Mouse (Mus musculus): Measurements from ENCODE around the gene Gys2.

Gys2 gene

DNA sequence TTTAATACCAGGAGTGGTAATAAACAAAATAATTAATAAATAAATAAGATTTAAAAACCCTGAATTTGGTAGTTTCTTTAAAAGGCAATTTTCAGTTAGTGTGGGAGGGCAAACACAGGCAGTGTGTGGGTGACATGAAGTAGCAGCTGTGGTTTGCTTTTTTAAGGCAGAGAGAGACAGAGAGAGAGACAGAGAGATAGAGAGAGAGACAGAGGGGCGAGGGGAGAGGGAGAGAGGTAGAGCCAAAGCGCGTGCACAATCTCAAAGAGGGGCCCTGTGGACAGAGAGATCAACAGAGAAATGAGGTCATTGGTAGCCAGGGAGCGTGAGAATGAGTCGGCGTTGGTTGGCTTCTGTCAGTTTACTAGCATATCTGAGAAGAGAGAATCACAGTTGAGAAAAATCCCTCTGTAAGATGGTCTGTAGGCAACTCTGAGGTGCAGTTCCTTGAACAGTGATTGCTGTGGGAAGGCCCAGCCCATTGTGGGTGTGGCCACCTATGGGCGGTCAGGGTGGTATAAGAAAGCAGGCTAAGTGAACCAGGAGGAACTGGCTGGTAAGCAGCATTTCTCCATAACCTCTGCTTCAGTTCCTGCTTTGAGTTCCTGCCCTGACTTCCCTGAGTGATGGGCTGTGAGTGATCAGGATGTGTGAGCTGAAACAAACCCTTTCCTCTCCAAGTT is 17.5 kb downstream of the Gys2 start:
- DNase-seq = no peak

DNA sequence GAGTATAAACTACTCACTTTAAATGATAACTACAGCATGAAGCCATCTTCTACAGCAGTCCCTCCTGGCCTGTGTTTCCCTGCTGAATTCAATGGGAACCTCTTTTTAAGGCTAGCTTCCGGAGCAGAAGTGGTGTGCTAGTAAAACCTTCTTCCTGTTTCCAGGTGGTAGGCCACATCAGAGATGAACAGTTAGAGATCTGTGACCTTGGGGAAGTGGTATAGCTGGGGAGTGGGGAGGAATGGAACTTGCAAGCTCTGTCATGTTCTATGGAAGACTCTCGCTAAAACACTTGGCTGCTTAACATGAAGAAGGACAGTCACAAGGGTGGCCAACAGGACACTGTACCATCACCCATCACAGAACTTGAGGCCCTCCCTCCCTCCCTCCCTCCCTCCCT is 19.6 kb downstream of the Gys2 start:
- no peak for DNase-seq

- DNase-seq = no peak
Observed at GRCm38 (mm10) chr6:142451381-142451780, 21.5 kb downstream of the Gys2 start.

- no peak for DNase-seq
Observed at GRCm38 (mm10) chr6:142429072-142429471, 43.8 kb downstream of the Gys2 start.

DNA sequence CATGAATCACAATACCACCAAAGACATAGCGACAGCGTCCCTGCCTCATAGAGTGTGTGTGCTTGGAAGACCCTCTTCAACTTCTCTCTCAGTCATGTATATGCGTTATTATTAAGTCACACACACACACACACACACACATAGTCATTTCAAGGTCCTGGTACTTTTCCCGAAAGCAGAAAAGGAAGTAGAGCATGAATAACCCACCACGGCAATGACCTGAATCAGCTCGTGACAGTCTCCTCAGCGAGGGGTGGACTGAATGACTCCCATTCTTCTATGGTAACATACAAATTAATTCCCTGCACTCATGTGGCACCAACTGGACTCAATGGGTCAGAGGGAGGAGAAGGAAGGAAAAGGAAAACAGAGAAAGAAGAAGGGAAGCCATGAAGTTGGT is 47.9 kb downstream of the Gys2 start:
- no peak for DNase-seq

- no peak for DNase-seq
Observed at GRCm38 (mm10) chr6:142414597-142414996, 58.3 kb downstream of the Gys2 start.

DNA sequence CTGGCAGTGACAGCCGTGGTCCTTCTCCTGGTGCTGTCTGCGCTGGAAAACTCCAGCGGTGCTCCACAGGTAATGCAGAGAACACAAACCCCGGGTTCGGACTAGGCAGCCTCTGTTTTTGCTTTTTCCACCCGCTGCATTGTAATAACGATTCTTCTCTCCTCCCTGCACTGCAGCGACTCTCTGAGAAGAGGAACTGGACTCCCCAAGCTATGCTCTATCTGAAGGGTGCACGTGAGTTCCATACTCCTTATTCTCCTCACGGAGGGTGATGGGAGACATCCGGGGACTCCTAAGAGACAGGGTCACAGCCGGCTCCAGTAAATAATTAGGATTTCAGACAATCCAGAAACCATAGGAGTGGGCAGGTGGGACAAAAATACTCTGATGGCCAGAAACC is 59.1 kb downstream of the Gys2 start:
- no peak for DNase-seq

DNA sequence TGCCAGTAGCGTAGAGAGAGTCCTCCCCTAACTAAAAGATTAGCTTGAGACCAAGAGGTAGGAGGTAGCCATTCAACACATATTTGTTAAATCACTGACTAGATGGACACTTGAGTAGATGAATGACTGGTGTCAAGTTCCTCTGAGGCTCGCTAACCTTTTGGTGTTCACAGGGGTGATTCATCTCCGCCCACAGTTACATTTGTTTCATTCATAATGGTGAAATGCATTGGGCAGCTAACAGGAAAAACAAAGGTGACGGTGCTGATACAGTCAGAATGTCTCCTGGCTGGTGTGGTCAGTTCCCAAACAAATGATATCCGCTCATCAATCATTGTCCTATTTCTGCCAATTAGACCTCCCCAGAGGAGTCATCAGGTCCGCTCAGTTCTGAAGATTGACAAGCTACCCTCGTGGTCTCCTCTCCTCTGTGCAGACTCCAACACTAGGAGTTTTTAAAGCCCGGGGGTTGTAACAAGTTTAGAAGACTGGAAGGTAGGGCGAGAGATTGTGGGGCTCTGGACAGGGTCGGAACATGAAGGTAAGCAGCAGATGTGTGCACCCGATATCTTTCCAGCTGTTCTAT is 59.9 kb downstream of the Gys2 start, which contains the start of gene Spx:
Spx (plus strand) TSS at position 536 of the 586 bp plus-strand sequence.
- DNase-seq = no peak

- DNase-seq = no peak
Observed at GRCm38 (mm10) chr6:142411140-142411539, 61.8 kb downstream of the Gys2 start.

GRCm38 (mm10) chr6:142395756-142396155 is 77.2 kb downstream of the Gys2 start:
- DNase-seq = no peak

GRCm38 (mm10) chr6:142394669-142395068 is 78.2 kb downstream of the Gys2 start:
- no peak for DNase-seq

DNA sequence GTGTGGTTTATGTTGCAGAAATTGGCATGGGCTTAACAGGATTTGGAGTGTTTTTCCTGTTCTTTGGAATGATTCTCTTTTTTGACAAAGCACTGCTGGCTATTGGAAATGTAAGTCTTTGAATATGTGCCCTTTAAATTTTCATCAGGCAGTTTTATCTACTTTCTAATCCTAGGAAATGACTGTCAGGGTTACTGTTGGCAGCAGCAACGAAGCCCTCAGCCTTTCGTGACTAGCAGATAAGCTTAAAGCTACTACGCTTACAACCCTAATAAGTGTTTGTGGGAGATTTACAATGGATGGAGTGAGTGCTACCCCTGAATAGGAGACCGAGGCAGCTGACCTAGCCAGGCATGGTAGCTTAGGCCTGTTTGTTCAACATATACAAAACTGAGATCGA is 80.6 kb downstream of the Gys2 start:
- no peak for DNase-seq

GRCm38 (mm10) chr6:142389101-142389500 is 83.8 kb downstream of the Gys2 start:
- DNase-seq = no peak

- no peak for DNase-seq
Observed at GRCm38 (mm10) chr6:142387755-142388271, 85.1 kb downstream of the Gys2 start.

DNA sequence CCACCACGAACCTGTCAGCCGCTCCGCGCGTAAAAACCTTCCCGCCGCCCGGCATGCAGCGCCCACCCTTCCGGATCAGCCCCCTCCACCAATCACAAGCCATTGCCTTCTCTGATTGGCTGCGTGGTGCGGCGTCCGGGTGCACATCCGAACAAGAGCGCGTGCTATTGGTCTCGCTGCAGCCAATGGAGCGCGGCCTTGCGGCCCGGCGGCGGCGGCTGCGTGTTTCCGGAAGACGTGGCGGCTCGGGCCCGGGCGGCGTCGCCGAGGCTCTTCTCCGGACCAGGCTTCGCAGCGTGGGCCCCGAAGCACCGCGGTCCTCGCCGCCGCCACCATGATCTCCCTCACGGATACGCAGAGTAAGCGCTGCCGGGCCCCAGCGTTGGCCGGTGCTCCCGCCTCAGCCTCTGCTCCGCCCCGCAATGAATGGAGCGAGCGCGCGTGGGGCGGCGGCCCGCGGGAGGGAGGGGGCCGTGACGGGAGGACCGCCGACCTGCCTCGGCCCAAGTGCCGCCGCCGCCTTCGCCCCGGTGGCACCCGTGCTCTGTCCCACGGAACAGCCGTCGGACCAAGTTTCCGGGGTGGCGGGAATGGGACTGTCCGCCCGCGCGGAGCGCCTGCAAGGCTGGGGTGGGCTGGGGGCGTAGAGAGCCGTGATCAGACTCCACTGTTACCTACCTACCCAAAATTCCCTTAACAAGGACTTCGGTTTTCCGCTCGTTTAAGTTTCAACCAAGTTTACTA is 85.7 kb downstream of the Gys2 start, which contains the start of the genes Recql and Golt1b:
Recql (minus strand) TSS at position 77 of the 744 bp plus-strand sequence.
Golt1b (plus strand) TSS at position 211 of the 744 bp plus-strand sequence.
- DNase-seq = peak; percentile 98

DNA sequence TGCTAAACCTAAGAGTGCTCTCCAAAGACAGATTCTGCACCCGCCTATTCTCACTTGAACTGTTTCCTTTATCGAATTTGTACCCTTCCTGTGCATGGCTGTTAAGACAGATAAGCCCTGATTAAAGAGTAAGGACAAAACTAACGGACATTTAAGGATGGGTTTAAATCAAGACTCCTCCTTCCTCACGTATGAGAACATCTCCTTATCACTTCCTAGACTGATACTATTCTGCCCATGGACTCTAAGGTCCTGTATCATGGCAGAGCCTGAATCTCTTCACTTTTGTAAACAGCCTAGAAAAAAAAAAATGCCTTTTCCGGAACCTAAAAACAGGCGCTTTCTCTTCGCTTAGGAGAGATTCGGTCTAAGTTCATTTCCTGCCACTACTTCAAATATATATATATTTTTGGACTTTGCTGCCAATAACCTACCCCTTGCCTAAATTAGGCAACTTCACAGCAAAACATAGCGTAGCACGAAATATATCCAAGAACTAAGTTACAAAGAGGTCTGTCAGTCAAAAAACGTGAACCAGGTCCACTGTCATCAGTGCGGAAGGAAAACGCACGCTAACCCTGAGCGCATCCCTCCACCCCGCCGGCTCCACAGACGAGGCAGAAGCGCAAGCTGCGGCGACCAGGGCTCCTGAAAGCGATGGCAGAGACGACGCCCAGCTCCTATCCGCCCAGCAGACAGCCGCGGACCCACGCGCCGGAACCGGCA is 86.5 kb downstream of the Gys2 start:
- DNase-seq = no peak

DNA sequence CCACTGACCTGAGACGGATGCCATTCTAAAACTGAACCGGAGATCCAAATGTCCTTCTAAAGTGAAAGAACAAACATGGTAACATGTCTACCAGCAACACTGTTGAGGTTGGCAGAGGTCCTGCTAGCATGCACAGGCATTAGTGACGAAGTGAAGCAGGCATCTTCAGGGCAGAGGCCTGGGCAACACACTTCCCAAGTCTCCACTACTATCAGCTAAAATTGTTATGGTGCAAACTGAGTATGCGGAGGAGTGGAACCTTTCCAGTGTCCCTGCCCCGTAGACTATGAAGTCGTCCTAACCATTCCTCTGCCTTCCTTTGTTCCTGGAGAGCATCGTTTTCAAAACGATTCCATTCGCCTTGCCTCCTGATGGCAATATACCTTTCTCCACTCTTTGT is 88.4 kb downstream of the Gys2 start:
- DNase-seq = no peak

DNA sequence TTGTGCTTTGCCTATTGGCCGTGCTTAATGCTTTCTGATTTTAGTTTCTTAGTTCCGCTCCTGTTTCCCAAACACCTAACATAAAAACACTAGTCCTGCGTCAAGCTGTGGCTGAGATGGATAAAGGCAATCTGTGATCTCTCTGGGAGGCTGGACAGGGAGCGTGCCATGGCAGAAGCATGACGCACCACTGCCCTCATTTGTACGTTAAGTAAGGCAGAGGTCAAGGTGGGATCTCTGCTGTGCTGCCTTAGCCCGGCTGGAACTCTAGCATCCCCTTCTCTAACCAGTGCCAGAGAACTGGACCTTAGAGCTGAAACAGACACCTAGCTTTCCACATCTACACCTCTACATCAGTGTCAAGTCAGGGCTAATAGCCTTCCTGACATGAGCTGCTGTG is 91.3 kb downstream of the Gys2 start:
- DNase-seq = no peak

GRCm38 (mm10) chr6:142379961-142380360 is 92.9 kb downstream of the Gys2 start:
- no peak for DNase-seq

GRCm38 (mm10) chr6:142378576-142379330 is 94.2 kb downstream of the Gys2 start:
- no peak for DNase-seq

GRCm38 (mm10) chr6:142377081-142377480 is 95.8 kb downstream of the Gys2 start:
- no peak for DNase-seq

All from right cerebral cortex, postnatal 4 days (tissue).